Mouse (Mus musculus) adrenal gland, adult (tissue): ENCODE data around the gene Chst12.

Experiments
- DNase-seq, 2 experiments: peaks; one replicate each; pipeline ENCODE4 v3.0.0; 2022 to 2023; ENCODE audit warnings: low spot score in 1 of 2; ENCODE audit not compliant: inconsistent age in 2 of 2

The Chst12 gene

DNA sequence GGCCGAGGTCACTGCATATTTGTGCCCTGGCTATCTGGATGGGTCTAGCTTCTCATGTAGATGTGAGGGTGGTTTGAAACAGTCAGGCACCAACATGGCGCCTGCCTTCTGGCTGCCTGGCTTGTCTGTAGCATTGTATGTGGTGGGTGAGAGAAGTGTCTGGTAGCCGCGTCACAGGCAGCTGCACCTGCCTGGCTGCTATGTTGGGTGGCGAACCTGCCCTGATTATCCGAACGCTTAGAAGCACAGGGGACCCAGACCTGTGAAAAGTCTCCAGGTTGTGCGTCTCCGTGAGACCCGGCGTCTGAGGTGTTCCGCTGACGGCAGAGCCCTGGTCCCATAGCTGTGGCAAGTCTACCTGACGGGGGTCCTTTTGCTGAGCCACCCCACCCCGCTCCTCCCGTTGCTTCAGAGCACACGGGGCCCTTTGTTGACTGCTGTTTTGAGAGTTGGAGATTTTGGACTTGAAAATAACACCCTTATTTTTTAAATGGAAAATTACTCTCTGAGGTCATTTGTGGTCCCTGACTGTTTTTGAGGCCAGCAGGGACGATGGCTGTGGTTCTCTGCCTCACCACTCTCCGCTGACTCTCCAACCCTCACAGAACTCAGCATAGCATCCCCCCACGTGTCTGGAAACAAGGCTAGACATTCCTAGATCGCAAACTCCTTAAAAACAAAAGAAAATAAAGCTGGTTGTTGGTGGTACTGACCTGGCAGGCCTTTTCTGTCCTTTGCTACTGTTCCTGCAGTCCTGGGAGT, 12.0 kb downstream of the Chst12 start:
- DNase-seq = no peak

- no peak for DNase-seq
Measured at GRCm38 (mm10) chr5:140517921-140518230, 12.5 kb downstream of the Chst12 start.

- DNase-seq = no peak
Measured at GRCm38 (mm10) chr5:140521196-140521595, 15.8 kb downstream of the Chst12 start.

DNA sequence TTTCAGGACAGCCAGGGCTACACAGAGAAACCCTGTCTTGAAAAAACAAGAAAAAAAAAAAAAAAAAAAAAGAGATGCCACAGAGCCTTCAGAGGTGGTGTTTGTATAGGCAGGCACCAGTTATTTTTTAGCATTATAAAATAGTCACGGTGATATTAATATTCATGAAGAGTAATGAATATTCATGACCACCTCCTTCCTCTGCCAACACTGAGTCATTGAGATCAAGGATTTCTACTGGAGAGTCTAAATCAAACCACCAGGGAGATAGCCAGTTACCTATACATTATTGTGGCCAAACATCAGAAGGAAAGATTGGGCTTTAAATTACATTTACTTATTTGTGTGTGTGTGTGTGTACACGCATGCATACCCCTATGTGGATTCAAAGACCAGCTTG, 21.4 kb downstream of the Chst12 start:
- no peak for DNase-seq

GRCm38 (mm10) chr5:140538111-140538683, 32.8 kb downstream of the Chst12 start:
- no peak for DNase-seq

GRCm38 (mm10) chr5:140540106-140540505, 34.8 kb downstream of the Chst12 start:
- peak; percentile 68 to 94 for DNase-seq

- DNase-seq = no peak
Measured at GRCm38 (mm10) chr5:140542811-140543575, 37.6 kb downstream of the Chst12 start.

DNA sequence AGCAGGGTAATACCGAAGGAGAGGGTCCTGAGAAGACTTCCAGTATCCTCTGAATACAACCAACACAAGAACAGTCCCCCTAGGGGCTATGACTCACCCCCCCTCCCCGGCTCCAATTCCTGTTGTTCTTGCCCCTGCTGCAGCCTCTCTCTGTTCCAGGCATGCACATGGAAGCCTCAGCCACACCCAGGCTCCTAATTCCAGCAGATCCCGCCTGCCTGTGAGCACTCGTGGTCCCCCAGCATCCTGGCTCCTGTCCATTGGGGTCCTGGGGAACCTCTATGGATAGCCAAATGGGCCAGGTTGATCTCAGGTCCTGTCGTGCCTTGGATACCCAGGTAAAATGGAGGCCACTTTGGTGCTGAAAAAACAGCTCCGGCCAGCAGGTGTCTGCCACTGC, 40.3 kb downstream of the Chst12 start:
- DNase-seq = no peak

GRCm38 (mm10) chr5:140546332-140546731, 41.0 kb downstream of the Chst12 start:
- DNase-seq = no peak

GRCm38 (mm10) chr5:140549306-140550047, 44.1 kb downstream of the Chst12 start:
- no peak for DNase-seq

- no peak for DNase-seq
Measured at GRCm38 (mm10) chr5:140553719-140554118, 48.4 kb downstream of the Chst12 start.

- DNase-seq = no peak
Measured at GRCm38 (mm10) chr5:140556859-140557258, 51.5 kb downstream of the Chst12 start.

DNA sequence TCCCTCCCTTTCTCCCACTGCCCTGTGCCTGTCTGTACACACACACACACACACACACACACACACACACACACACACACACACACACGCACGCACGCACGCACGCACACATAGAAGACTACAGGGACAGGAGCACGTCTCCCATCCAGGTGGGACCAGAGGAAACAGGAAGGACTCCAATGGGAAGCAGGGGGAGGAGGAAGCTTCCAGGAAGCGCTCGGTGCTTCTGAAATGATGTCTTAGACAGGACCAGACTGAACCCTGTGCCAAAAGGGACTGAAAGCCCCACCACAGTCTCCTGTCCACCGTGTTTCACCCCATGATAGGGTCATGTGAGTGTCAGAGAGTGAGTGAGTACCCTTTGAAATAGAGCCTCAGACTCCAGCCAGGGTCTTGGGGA, 57.3 kb downstream of the Chst12 start:
- no peak for DNase-seq

DNA sequence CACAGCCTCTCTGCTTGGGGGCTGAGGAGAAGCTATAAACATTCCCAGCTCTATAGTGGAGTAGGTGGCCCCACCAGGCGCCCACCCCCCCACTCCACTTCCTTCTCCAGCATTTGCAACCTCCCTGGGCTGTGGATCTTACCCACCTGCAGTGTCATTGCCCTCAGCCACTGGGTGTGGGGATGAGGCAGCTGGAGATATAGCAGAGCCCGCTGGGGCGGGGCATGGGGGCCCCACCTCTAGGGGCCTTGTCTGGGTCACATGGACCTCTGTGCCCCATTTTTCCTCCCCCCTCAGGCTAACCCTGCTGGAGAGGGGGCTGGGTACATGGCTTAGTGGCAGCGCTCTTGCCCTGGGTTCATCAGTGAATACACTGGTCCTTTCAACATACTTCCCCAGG, 59.5 kb downstream of the Chst12 start, which contains the start of gene Grifin:
Grifin (minus strand) TSS at position 176 of the 400 bp plus-strand sequence.
- DNase-seq = no peak

DNA sequence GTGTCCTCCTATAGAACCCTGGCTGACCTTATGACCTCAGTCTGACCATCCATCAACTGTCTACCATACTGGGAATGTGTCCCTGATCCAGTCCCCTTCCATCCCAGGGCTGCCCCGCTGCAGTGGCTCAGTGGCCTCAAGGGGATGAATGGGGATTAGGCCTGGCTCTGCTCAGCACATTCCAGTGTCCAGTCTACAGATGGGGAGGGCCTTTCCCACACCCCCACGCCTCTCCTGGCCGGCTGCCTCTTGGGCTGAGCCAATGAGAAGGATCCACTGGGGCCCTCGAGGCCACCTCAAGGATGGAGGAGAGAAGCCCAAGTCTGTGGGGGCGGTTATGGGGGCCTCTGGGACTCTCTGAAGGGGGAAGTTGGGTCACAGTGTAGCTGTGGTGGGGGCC, 60.1 kb downstream of the Chst12 start:
- DNase-seq = peak; percentile 30 to 51

DNA sequence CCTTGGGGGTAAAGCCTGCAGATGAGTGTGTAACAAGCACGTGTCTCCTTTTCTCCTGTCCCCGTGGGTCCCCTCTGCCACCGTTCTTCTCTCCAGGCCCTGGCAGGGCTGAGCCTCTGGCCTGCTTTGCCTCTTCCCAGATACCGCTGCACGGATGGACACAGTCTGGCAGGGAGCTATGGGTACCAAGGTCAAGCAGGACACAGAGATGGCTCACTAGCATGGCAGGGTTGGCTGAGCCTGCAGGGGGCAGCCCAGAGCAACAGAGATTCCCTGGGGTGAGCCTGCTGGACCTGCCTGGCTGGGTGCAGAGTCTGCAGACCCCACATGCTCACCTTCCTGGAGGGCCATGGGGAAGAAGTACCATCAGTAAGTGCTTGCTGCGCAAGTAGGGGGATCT, 60.5 kb downstream of the Chst12 start:
- peak; percentile 59 to 86 for DNase-seq

- no peak for DNase-seq
Measured at GRCm38 (mm10) chr5:140566271-140566670, 60.9 kb downstream of the Chst12 start.

DNA sequence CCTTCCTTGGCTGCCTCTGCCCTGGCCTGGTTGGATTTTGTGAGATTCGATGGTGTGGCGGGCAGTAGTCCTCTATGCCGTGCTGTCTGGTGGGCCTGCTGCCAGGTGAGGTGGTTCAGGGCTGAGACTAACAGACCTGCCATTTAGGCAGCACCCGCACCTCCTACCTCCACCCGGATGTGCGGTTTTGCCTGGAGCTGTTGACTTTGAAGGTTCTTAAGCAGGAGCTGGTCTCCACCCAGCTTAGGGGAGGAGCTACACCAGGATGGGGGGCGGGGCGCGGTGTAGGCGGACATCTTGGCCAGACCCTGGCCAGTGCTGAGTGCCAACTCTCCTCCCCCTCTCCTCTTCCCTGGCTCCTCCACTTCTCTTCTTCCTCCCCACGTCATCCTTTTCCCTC, 62.0 kb downstream of the Chst12 start:
- peak; percentile 62 to 78 for DNase-seq

GRCm38 (mm10) chr5:140567751-140568150, 62.4 kb downstream of the Chst12 start:
- DNase-seq = no peak

DNA sequence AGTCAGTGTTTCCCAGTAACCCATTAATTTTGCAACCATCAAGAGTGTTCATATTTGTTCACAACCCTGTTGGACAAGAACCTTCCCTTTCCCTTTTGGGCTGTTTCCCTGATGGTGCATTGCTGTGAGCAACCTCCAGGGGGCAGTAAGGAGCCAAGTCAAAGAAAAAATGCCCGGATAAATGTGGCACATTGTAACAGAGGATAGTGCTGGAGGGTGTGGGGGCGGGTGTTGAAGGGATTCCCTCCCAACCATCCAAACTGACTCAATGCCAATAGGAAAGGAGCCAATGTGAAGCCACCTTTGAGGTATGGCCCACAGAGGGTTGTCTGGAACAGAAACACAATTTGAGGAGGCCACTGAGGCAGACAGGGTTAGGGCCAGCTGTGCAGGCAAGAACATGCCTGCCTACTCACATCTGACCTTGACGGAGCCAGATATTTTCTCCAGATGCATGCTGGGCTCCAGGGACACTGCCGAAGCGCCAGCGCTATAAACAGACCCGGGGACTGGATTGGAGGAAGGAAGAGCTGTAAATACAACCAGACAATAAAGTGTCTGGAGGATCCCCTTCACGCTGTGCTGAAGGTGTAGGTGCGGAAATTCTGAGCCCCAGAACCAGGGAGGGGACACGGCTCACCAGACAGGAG, 63.1 kb downstream of the Chst12 start:
- DNase-seq = peak; percentile 49 to 88

DNA sequence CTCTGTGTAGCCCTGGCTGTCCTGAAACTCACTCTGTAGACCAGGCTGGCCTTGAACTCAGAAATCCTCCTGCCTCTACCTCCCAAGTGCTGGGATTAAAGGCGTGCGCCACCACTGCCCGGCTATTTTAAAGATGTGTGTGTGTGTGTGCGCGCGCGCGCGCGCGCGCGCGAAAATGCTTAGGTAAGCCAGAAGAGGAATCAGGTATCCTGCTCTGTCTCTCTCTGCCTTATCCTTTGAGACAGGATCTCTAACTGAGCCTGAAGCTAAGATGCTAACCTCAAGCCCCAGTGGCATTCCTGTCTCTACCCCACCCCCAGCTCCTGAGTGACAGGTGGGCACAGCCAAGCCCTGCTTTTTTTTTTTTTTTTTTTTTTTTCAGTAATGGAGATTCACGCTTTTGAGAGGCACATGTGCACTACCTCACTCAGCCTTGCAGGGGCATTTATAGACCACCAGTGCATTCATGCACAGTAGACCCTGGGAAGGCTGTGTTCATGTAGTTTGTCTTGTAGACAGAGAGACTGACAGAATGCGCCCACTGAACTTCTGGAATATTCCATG, 63.8 kb downstream of the Chst12 start:
- no peak for DNase-seq
